Mouse (Mus musculus) heart, embryonic 11.5 days (tissue): Measurements from ENCODE around the gene Procr. TPM values are rescaled to one million over a fixed set of nuclear protein-coding genes. Genes with fewer than 3 reads are reported as not detected.
A peak's percentile ranks its signal among the peaks of the same experiment; 100 is the strongest.

Source experiments
- ATAC-seq: fragments of 200-750 bp; cut with Nextera tagmentation; replicated peaks from 2 replicates; pipeline ENCODE4 v1.8.0; 2017; ENCODE audit warnings: moderate library complexity; ENCODE audit not compliant: insufficient number of reproducible peaks, low FRiP score, low TSS enrichment
- H3K27ac ChIP-seq: fragments of 300-500 bp; sonication (generic); 2 replicates; pipeline ENCODE4 v1.5.1; 2014; ENCODE audit warnings: mild to moderate bottlenecking, low read depth, low read length
- H3K27me3 ChIP-seq: fragments of 300-500 bp; sonication (generic); 2 replicates; pipeline ENCODE4 v1.6.1; 2014; ENCODE audit warnings: mild to moderate bottlenecking, low read length, mixed read lengths; ENCODE audit not compliant: control insufficient read depth, insufficient read depth
- H3K36me3 ChIP-seq: fragments of 300-500 bp; sonication (generic); 2 replicates; pipeline ENCODE4 v1.6.1; 2014; ENCODE audit warnings: mild to moderate bottlenecking, low read length, moderate library complexity, mixed read lengths; ENCODE audit not compliant: control insufficient read depth, insufficient read depth
- H3K4me1 ChIP-seq: fragments of 300-500 bp; sonication (generic); 2 replicates; pipeline ENCODE4 v1.6.1; 2014; ENCODE audit warnings: low read length; ENCODE audit not compliant: control insufficient read depth, insufficient read depth
- H3K4me2 ChIP-seq: fragments of 300-500 bp; sonication (generic); 2 replicates; pipeline ENCODE4 v1.6.1; 2014; ENCODE audit warnings: mild to moderate bottlenecking, moderate library complexity
- H3K4me3 ChIP-seq: fragments of 300-500 bp; sonication (generic); 2 replicates; pipeline ENCODE4 v1.5.1; 2014; ENCODE audit warnings: low read depth, low read length
- H3K9ac ChIP-seq: fragments of 300-500 bp; sonication (generic); 2 replicates; pipeline ENCODE4 v1.6.1; 2014; ENCODE audit warnings: mild to moderate bottlenecking, low read depth, low read length, moderate library complexity
- H3K9me3 ChIP-seq: fragments of 300-500 bp; sonication (generic); replicated peaks from 2 replicates; pipeline ENCODE4 v1.6.1; 2016; ENCODE audit warnings: low read length; ENCODE audit not compliant: control insufficient read depth
- WGBS: fragments of 180-500 bp; shearing (Covaris S2); extraction: QIAGEN DNeasy Blood & Tissue Kit; methylation state at CpG from one replicate; pipeline ENCODE4 v1.1.7; 2014; ENCODE audit not compliant: insufficient replicate concordance; 5-methylcytosine and 5-hydroxymethylcytosine counted together
- polyA plus RNA-seq: library from polyadenylated mRNA; unstranded; fragments of >200 nt; fragmentation: Nextera tagmentation; extraction: Ambion mirVana; gene quantifications from 2 replicates; pipeline ENCODE4 v1.2.1, GENCODE M21; 2014

Procr gene
- polyA plus RNA-seq, 1 experiment from 2014 or later: 9.2 TPM

- Histone ChIP-seq H3K4me2 (no peak overlapping the region), H3K27ac (no peak overlapping the region), H3K27me3 (peaks cover 51% of the 10 kb centered on the region), H3K9ac (no peak overlapping the region), H3K4me1 (peaks cover 3% of the 10 kb centered on the region; the same call in 1 of the 2 replicates), H3K9me3 (no peaks in the 10 kb centered on the region), H3K4me3 (no peak overlapping the region), H3K36me3 (no peaks in the 10 kb centered on the region)
- ATAC-seq: no peak
- WGBS: 66% methylated on average over 4 of the region's 4 CpGs
These were observed 22.7 kb downstream of the Procr start for GRCm38 (mm10) chr2:155773664-155774063.

GRCm38 (mm10) chr2:155774261-155774926, 23.5 kb downstream of the Procr start:
- H3K27me3 ChIP-seq: peaks cover 50% of the 10 kb centered on the region

GRCm38 (mm10) chr2:155774927-155775684, 24.2 kb downstream of the Procr start, which contains the start of gene Mmp24:
TSS of gene Mmp24 (plus strand) at chr2:155775342.
- no peaks in the 10 kb centered on the region for H3K9me3 ChIP-seq
- peak within 1 kb of the TSS; percentile 97 for H3K4me2 ChIP-seq
- WGBS: 2% methylated on average over 73 of the region's 100 CpGs
- H3K9ac ChIP-seq: no peak within 1 kb of the TSS
- H3K36me3 ChIP-seq: no peaks in the 10 kb centered on the region
- ATAC-seq: 0 out of 2 replicates have a peak, but pooled peaks have one; percentile 55
- no peak within 1 kb of the TSS for H3K27ac ChIP-seq
- H3K4me3 ChIP-seq: peak within 1 kb of the TSS; percentile 56
- peaks cover 48% of the 10 kb centered on the region for H3K27me3 ChIP-seq
- H3K4me1 ChIP-seq: peaks cover 3% of the 10 kb centered on the region; the same call in 1 of the 2 replicates

More at GRCm38 (mm10) chr2:155774261-155774926, 23.5 kb downstream of the Procr start:
- H3K4me2 ChIP-seq: no peak overlapping the region
- no peaks in the 10 kb centered on the region for H3K36me3 ChIP-seq
- H3K27ac ChIP-seq: no peak overlapping the region
- no peaks in the 10 kb centered on the region for H3K9me3 ChIP-seq
- H3K4me3 ChIP-seq: peak overlapping the region; percentile 56
- ATAC-seq: no peak
- H3K4me1 ChIP-seq: peaks cover 3% of the 10 kb centered on the region; the same call in 1 of the 2 replicates
- no peak overlapping the region for H3K9ac ChIP-seq
- 53% methylated on average over 11 of the region's 11 CpGs for WGBS

GRCm38 (mm10) chr2:155775685-155776263, 24.9 kb downstream of the Procr start:
- H3K9me3 ChIP-seq: no peaks in the 10 kb centered on the region
- H3K9ac ChIP-seq: no peak overlapping the region
- H3K36me3 ChIP-seq: no peaks in the 10 kb centered on the region
- peaks cover 48% of the 10 kb centered on the region for H3K27me3 ChIP-seq
- 1% methylated on average over 44 of the region's 44 CpGs for whole genome bisulfite sequencing
- peak overlapping the region; percentile 97 for H3K4me2 ChIP-seq
- H3K4me1 ChIP-seq: peaks cover 3% of the 10 kb centered on the region; the same call in 1 of the 2 replicates
- peak; percentile 49; the same call in 1 of the 2 replicates for ATAC-seq
- no peak overlapping the region for H3K27ac ChIP-seq
- H3K4me3 ChIP-seq: peak overlapping the region; percentile 56

GRCm38 (mm10) chr2:155776824-155777687, 26.1 kb downstream of the Procr start:
- H3K27me3 ChIP-seq: peaks cover 48% of the 10 kb centered on the region
- ATAC-seq: no peak
- 65% methylated on average over 10 of the region's 10 CpGs for WGBS

GRCm38 (mm10) chr2:155777688-155777985, 26.7 kb downstream of the Procr start:
- Histone ChIP-seq H3K4me3 (no peak overlapping the region), H3K9me3 (no peaks in the 10 kb centered on the region), H3K27ac (no peak overlapping the region), H3K27me3 (peaks cover 46% of the 10 kb centered on the region), H3K36me3 (no peaks in the 10 kb centered on the region), H3K9ac (no peak overlapping the region), H3K4me2 (no peak overlapping the region), H3K4me1 (peaks cover 3% of the 10 kb centered on the region; the same call in 1 of the 2 replicates)
- no peak for ATAC-seq
- 77% methylated on average over 4 of the region's 4 CpGs for WGBS

More at GRCm38 (mm10) chr2:155776824-155777687, 26.1 kb downstream of the Procr start:
- Histone ChIP-seq H3K4me1 (peaks cover 3% of the 10 kb centered on the region; the same call in 1 of the 2 replicates), H3K36me3 (no peaks in the 10 kb centered on the region), H3K4me2 (no peak overlapping the region), H3K9ac (no peak overlapping the region), H3K9me3 (no peaks in the 10 kb centered on the region), H3K4me3 (no peak overlapping the region), H3K27ac (no peak overlapping the region)

GRCm38 (mm10) chr2:155778004-155778403, 27.1 kb downstream of the Procr start:
- ATAC-seq: no peak
- Histone ChIP-seq H3K27ac (no peak overlapping the region), H3K9me3 (no peaks in the 10 kb centered on the region), H3K27me3 (peaks cover 46% of the 10 kb centered on the region), H3K4me1 (peaks cover 3% of the 10 kb centered on the region; the same call in 1 of the 2 replicates), H3K36me3 (no peaks in the 10 kb centered on the region), H3K9ac (no peak overlapping the region), H3K4me3 (no peak overlapping the region), H3K4me2 (no peak overlapping the region)
- WGBS: 46% methylated on average over 6 of the region's 6 CpGs

GRCm38 (mm10) chr2:155779066-155779465, 28.1 kb downstream of the Procr start:
- Histone ChIP-seq H3K27ac (no peak overlapping the region), H3K4me2 (no peak overlapping the region), H3K36me3 (no peaks in the 10 kb centered on the region), H3K9ac (no peak overlapping the region), H3K4me1 (peaks cover 3% of the 10 kb centered on the region; the same call in 1 of the 2 replicates), H3K4me3 (no peak overlapping the region), H3K27me3 (peaks cover 36% of the 10 kb centered on the region), H3K9me3 (no peaks in the 10 kb centered on the region)
- ATAC-seq: no peak
- WGBS: 55% methylated on average over 7 of the region's 7 CpGs
